Mouse (Mus musculus) lung, postnatal 0 days (tissue): Measurements from ENCODE around the gene Fam131a.

Source experiments
- CTCF ChIP-seq: IDR thresholded peaks from 2 replicates; pipeline ENCODE4 v1.5.1; 2016; ENCODE audit warnings: antibody characterized with exemption, mild to moderate bottlenecking
- EP300 ChIP-seq: IDR thresholded peaks from 2 replicates; pipeline ENCODE4 v1.6.1; 2016; ENCODE audit warnings: antibody characterized with exemption, mild to moderate bottlenecking, control low read depth

- TF ChIP-seq CTCF (no peak), EP300 (no peak)
Observed at GRCm38 (mm10) chr16:20672965-20673705, 19.9 kb upstream of the Fam131a start.
